Mouse (Mus musculus): ENCODE data around the gene Itga9. TPM values are rescaled to one million over a fixed set of nuclear protein-coding genes. Genes with fewer than 3 reads are reported as not detected.

Gene Itga9
- polyA plus RNA-seq, 1 experiment from 2014 or later, result 6.3 TPM

GRCm38 (mm10) chr9:118681506-118681905, 75.0 kb downstream of the Itga9 start:
- no peak overlapping the region for H3K27ac ChIP-seq (ENCODE audit: low read depth, low read length)
- DNase-seq (ENCODE audit: low spot score), result no peak
- WGBS, result 85% methylated on average over 6 of the region's 6 CpGs

DNA sequence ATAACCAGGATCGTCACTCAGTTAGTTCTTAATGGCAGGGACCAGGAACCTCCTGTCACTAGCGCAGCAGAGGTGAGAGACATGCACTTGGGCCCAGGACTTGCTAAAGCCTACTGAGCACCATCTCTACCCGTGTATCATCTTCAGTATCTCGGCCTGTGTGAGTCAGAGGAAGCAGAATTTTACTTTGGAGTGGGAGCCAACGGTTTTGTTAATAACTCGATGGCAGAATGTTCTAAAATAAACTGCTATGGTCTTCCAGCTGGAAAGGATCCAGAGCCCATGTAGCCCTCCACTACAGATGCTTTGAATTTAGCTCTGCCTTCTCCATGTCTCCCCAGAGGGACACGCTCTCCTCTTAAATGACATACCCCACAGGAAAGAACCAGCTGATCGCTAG, 75.7 kb downstream of the Itga9 start:
- H3K4me3 ChIP-seq (ENCODE audit: low read depth, low read length), result no peak overlapping the region
- no peak overlapping the region for H3K4me2 ChIP-seq (replicated peaks; ENCODE audit: low read depth, low read length)
- no peaks in the 10 kb centered on the region for H3K27me3 ChIP-seq (ENCODE audit: control insufficient read depth, insufficient read depth, low read length)
- no peaks in the 10 kb centered on the region for H3K9me3 ChIP-seq (ENCODE audit: control insufficient read depth, low read length)
- no peak for DNase-seq (ENCODE audit: low spot score)
- no peak overlapping the region for H3K9ac ChIP-seq (ENCODE audit: low read depth, low read length)
- H3K36me3 ChIP-seq (ENCODE audit: control insufficient read depth, insufficient read depth, low read length), result no peaks in the 10 kb centered on the region
- H3K4me1 ChIP-seq (replicated peaks; ENCODE audit: control insufficient read depth, insufficient read depth, low read length), result 0 out of 2 replicates have a peak, but pooled peaks cover 3% of the 10 kb centered on the region
- 91% methylated on average over 8 of the region's 8 CpGs for WGBS
- no peak for ATAC-seq (ENCODE audit: low FRiP score)
- H3K27ac ChIP-seq (ENCODE audit: low read depth, low read length), result no peak overlapping the region

More at GRCm38 (mm10) chr9:118681506-118681905, 75.0 kb downstream of the Itga9 start:
- no peaks in the 10 kb centered on the region for H3K27me3 ChIP-seq (ENCODE audit: control insufficient read depth, insufficient read depth, low read length)
- ATAC-seq (ENCODE audit: low FRiP score), result no peak
- 0 out of 2 replicates have a peak, but pooled peaks cover 4% of the 10 kb centered on the region for H3K4me1 ChIP-seq (replicated peaks; ENCODE audit: control insufficient read depth, insufficient read depth, low read length)
- no peak overlapping the region for H3K9ac ChIP-seq (ENCODE audit: low read depth, low read length)
- no peaks in the 10 kb centered on the region for H3K36me3 ChIP-seq (ENCODE audit: control insufficient read depth, insufficient read depth, low read length)
- no peak overlapping the region for H3K4me3 ChIP-seq (ENCODE audit: low read depth, low read length)
- H3K9me3 ChIP-seq (ENCODE audit: control insufficient read depth, low read length), result no peaks in the 10 kb centered on the region
- no peak overlapping the region for H3K4me2 ChIP-seq (replicated peaks; ENCODE audit: low read depth, low read length)

- no peak overlapping the region for H3K4me3 ChIP-seq (ENCODE audit: low read depth, low read length)
- H3K4me1 ChIP-seq (replicated peaks; ENCODE audit: control insufficient read depth, insufficient read depth, low read length), result no peaks in the 10 kb centered on the region
- no peaks in the 10 kb centered on the region for H3K36me3 ChIP-seq (ENCODE audit: control insufficient read depth, insufficient read depth, low read length)
- H3K27me3 ChIP-seq (ENCODE audit: control insufficient read depth, insufficient read depth, low read length), result no peaks in the 10 kb centered on the region
- 87% methylated on average over 7 of the region's 7 CpGs for WGBS
- no peak for ATAC-seq (ENCODE audit: low FRiP score)
- no peaks in the 10 kb centered on the region for H3K9me3 ChIP-seq (ENCODE audit: control insufficient read depth, low read length)
- no peak overlapping the region for H3K9ac ChIP-seq (ENCODE audit: low read depth, low read length)
- DNase-seq (ENCODE audit: low spot score), result no peak
- H3K27ac ChIP-seq (ENCODE audit: low read depth, low read length), result no peak overlapping the region
- H3K4me2 ChIP-seq (replicated peaks; ENCODE audit: low read depth, low read length), result no peak overlapping the region
Observed at GRCm38 (mm10) chr9:118683507-118683906, 77.0 kb downstream of the Itga9 start.

GRCm38 (mm10) chr9:118684343-118684742, 77.9 kb downstream of the Itga9 start:
- Histone ChIP-seq H3K4me3 (ENCODE audit: low read depth, low read length) (no peak overlapping the region), H3K9me3 (ENCODE audit: control insufficient read depth, low read length) (no peaks in the 10 kb centered on the region), H3K4me1 (replicated peaks; ENCODE audit: control insufficient read depth, insufficient read depth, low read length) (no peaks in the 10 kb centered on the region), H3K27me3 (ENCODE audit: control insufficient read depth, insufficient read depth, low read length) (no peaks in the 10 kb centered on the region), H3K4me2 (replicated peaks; ENCODE audit: low read depth, low read length) (no peak overlapping the region), H3K27ac (ENCODE audit: low read depth, low read length) (no peak overlapping the region), H3K36me3 (ENCODE audit: control insufficient read depth, insufficient read depth, low read length) (no peaks in the 10 kb centered on the region), H3K9ac (ENCODE audit: low read depth, low read length) (no peak overlapping the region)
- DNase-seq (ENCODE audit: low spot score), result no peak
- no peak for ATAC-seq (ENCODE audit: low FRiP score)
- 89% methylated on average over 9 of the region's 9 CpGs for WGBS

GRCm38 (mm10) chr9:118686166-118686961, 79.9 kb downstream of the Itga9 start:
- DNase-seq (ENCODE audit: low spot score) (no peak), ATAC-seq (ENCODE audit: low FRiP score) (no peak)
- H3K4me3 ChIP-seq (ENCODE audit: low read depth, low read length), result no peak overlapping the region
- no peaks in the 10 kb centered on the region for H3K9me3 ChIP-seq (ENCODE audit: control insufficient read depth, low read length)
- no peak overlapping the region for H3K9ac ChIP-seq (ENCODE audit: low read depth, low read length)
- H3K4me1 ChIP-seq (replicated peaks; ENCODE audit: control insufficient read depth, insufficient read depth, low read length), result no peaks in the 10 kb centered on the region
- H3K4me2 ChIP-seq (replicated peaks; ENCODE audit: low read depth, low read length), result no peak overlapping the region
- no peaks in the 10 kb centered on the region for H3K27me3 ChIP-seq (ENCODE audit: control insufficient read depth, insufficient read depth, low read length)
- WGBS, result 79% methylated on average over 9 of the region's 9 CpGs
- H3K27ac ChIP-seq (ENCODE audit: low read depth, low read length), result no peak overlapping the region
- H3K36me3 ChIP-seq (ENCODE audit: control insufficient read depth, insufficient read depth, low read length), result no peaks in the 10 kb centered on the region

DNA sequence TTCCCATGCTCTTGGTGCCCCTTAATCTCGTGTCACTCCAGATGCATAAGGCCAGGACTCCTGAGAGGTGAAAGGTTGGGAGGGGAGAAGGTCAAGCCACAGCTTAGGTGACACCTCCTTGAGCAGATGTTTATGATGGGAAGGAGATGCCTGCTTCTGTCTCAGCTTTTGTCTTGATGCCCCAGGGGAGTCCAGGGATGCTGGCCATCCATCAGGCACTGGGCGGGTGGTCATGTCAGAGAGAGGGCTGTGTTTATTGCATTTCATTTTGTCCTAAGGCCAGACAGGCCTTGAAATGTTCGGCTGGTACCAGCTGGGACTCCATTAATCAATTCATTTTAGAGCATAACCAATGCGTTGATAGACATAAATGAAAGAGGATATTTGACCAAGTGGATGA, 81.8 kb downstream of the Itga9 start:
- 49% methylated on average over 4 of the region's 4 CpGs for WGBS
- Histone ChIP-seq H3K27ac (ENCODE audit: low read depth, low read length) (no peak overlapping the region), H3K9ac (ENCODE audit: low read depth, low read length) (no peak overlapping the region), H3K36me3 (ENCODE audit: control insufficient read depth, insufficient read depth, low read length) (no peaks in the 10 kb centered on the region), H3K9me3 (ENCODE audit: control insufficient read depth, low read length) (no peaks in the 10 kb centered on the region), H3K4me2 (replicated peaks; ENCODE audit: low read depth, low read length) (no peak overlapping the region), H3K27me3 (ENCODE audit: control insufficient read depth, insufficient read depth, low read length) (no peaks in the 10 kb centered on the region), H3K4me1 (replicated peaks; ENCODE audit: control insufficient read depth, insufficient read depth, low read length) (no peaks in the 10 kb centered on the region), H3K4me3 (ENCODE audit: low read depth, low read length) (no peak overlapping the region)
- peak; percentile 37 for DNase-seq (ENCODE audit: low spot score)
- no peak for ATAC-seq (ENCODE audit: low FRiP score)

DNA sequence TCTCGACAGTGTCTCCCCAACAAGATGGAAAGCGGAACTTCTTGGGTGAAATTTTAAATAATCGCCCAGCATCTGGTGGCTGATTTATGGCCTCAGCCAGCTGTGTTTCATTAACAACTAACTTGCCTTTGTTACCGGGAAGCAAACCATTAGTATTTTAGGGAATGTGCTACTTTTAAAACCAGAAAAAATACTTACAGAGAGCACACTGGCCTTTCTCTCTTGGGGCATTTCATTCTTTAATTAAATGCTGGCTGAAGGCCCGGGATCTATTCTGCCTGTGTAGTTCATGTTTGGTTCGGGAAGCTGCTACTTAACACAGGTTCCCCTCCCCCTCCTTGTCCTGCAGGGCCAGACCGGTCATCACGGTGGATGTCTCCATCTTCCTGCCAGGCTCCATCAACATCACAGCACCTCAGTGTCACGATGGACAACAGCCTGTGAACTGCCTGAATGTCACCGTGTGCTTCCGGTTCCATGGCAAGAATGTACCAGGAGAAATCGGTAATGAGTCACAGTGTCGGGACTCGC, 82.5 kb downstream of the Itga9 start:
- H3K4me1 ChIP-seq (replicated peaks; ENCODE audit: control insufficient read depth, insufficient read depth, low read length), result no peaks in the 10 kb centered on the region
- no peak overlapping the region for H3K9ac ChIP-seq (ENCODE audit: low read depth, low read length)
- WGBS, result 61% methylated on average over 14 of the region's 14 CpGs
- ATAC-seq (ENCODE audit: low FRiP score) (no peak), DNase-seq (ENCODE audit: low spot score) (peak; percentile 19)
- no peaks in the 10 kb centered on the region for H3K27me3 ChIP-seq (ENCODE audit: control insufficient read depth, insufficient read depth, low read length)
- H3K9me3 ChIP-seq (ENCODE audit: control insufficient read depth, low read length), result no peaks in the 10 kb centered on the region
- no peak overlapping the region for H3K4me2 ChIP-seq (replicated peaks; ENCODE audit: low read depth, low read length)
- no peak overlapping the region for H3K4me3 ChIP-seq (ENCODE audit: low read depth, low read length)
- H3K27ac ChIP-seq (ENCODE audit: low read depth, low read length), result no peak overlapping the region
- H3K36me3 ChIP-seq (ENCODE audit: control insufficient read depth, insufficient read depth, low read length), result no peaks in the 10 kb centered on the region

DNA sequence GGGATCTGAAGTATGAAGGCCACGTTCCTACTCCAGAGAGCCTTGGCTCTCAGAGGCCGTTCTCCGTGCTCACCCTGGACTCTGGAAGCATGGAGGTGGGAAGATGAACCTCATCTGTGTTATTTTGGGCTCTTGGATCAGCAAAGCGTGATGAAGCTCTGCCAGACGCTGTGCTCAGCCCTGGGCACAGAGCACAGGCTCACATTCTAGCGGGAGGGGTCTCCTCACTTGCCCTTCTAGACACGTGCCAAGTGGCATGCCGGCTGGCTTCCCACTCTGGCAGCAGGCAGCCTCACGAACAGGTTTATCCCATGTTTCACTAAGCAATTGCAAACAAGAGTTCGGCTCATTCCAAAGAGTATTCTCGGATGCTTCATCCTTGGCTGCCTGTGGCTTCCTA, 86.8 kb downstream of the Itga9 start:
- no peak overlapping the region for H3K4me3 ChIP-seq (ENCODE audit: low read depth, low read length)
- H3K27me3 ChIP-seq (ENCODE audit: control insufficient read depth, insufficient read depth, low read length), result no peaks in the 10 kb centered on the region
- H3K4me1 ChIP-seq (replicated peaks; ENCODE audit: control insufficient read depth, insufficient read depth, low read length), result no peaks in the 10 kb centered on the region
- 87% methylated on average over 11 of the region's 11 CpGs for WGBS
- H3K9me3 ChIP-seq (ENCODE audit: control insufficient read depth, low read length), result no peaks in the 10 kb centered on the region
- no peaks in the 10 kb centered on the region for H3K36me3 ChIP-seq (ENCODE audit: control insufficient read depth, insufficient read depth, low read length)
- H3K4me2 ChIP-seq (replicated peaks; ENCODE audit: low read depth, low read length), result no peak overlapping the region
- DNase-seq (ENCODE audit: low spot score) (no peak), ATAC-seq (ENCODE audit: low FRiP score) (no peak)
- no peak overlapping the region for H3K9ac ChIP-seq (ENCODE audit: low read depth, low read length)
- no peak overlapping the region for H3K27ac ChIP-seq (ENCODE audit: low read depth, low read length)

GRCm38 (mm10) chr9:118694420-118694825, 87.9 kb downstream of the Itga9 start:
- ATAC-seq (ENCODE audit: low FRiP score), result no peak
- WGBS, result 63% methylated on average over 8 of the region's 8 CpGs
- no peak overlapping the region for H3K4me3 ChIP-seq (ENCODE audit: low read depth, low read length)
- H3K27ac ChIP-seq (ENCODE audit: low read depth, low read length), result no peak overlapping the region
- no peaks in the 10 kb centered on the region for H3K9me3 ChIP-seq (ENCODE audit: control insufficient read depth, low read length)
- no peak overlapping the region for H3K4me2 ChIP-seq (replicated peaks; ENCODE audit: low read depth, low read length)
- no peaks in the 10 kb centered on the region for H3K36me3 ChIP-seq (ENCODE audit: control insufficient read depth, insufficient read depth, low read length)
- H3K27me3 ChIP-seq (ENCODE audit: control insufficient read depth, insufficient read depth, low read length), result no peaks in the 10 kb centered on the region
- no peaks in the 10 kb centered on the region for H3K4me1 ChIP-seq (replicated peaks; ENCODE audit: control insufficient read depth, insufficient read depth, low read length)
- peak; percentile 14 for DNase-seq (ENCODE audit: low spot score)
- H3K9ac ChIP-seq (ENCODE audit: low read depth, low read length), result no peak overlapping the region

All from hindbrain, embryonic 11.5 days (tissue).